Mouse (Mus musculus) cerebellum, adult 9-10 months (tissue): ENCODE measurements around the gene Rnf34.
A peak's percentile ranks its signal among the peaks of the same experiment; 100 is the strongest.

Experiments used
- DNase-seq: peaks from one replicate; pipeline ENCODE4 v3.0.0; 2022

Gene Rnf34

DNA sequence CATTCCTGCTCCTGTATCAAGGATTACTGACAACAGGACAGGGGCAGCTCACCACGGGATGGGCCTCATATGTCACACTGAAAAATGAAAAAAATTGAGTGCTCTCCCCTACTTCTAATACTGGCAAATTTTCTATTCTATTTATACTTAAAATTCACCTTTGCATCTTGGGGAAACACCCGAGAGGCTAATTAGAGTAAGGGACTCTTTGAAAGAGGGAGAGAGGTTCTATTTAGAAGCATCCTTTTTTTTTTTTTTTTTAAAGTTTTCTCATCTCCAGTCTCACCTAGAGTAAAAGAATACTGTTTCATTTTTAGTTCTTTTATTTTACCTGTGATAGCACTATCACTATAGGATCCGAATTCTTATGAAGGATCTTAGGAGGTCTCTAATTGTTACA is 24.5 kb downstream of the Rnf34 start:
- DNase-seq = no peak

DNA sequence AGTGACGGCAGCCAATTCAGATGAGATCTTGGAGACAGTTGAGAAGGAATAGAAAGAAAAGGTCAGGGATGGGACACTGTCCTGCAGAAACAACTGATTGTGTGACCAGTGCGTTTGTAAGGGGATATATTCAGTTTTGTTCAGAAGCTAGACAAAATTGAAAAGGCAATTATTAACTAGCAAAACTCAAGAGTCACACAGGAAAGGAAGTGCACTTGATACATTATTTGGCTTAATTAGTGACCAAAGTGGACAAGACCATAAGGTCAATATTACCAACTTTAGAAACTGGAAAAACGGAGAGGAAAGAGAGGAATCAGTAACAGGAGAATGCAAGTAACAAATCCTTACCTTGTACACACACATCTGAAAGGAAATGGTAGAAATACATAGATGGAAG is 26.8 kb downstream of the Rnf34 start:
- no peak for DNase-seq

DNA sequence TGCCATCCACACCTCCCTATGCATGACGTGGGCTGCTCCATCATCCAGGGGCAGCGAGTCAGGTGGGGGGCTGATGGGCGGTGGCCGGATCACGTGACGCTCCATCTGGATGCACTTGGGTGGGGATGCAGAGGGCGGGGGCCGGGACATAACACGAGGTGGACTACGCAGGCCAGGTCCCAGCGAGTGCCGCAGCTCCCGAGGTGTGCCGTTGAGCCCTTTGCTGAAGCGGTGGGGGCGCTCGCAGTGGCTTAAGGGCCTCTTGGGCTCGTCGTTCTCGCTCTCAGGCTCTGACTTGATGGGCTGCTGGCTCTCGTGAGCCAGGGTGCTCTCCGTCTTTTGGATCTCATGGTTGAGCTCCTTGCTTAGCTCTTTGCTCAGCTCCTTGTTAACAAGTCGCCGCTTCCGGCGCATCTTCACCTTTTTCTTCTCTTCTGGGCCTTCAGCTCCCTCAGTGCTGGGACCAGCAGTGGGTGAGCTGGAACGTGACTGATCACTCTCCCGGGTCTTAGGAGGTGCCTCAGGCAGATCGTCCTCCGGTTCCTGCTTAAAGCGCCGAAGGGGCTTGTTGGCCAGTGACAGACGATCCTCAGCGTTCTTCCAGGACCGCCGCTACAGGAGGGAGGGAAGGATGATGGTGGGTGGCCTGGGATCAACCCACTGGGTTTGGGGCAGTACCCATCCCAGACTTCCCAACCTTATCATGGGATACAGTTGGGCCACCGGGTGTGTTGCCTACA is 30.6 kb downstream of the Rnf34 start:
- DNase-seq = no peak

DNA sequence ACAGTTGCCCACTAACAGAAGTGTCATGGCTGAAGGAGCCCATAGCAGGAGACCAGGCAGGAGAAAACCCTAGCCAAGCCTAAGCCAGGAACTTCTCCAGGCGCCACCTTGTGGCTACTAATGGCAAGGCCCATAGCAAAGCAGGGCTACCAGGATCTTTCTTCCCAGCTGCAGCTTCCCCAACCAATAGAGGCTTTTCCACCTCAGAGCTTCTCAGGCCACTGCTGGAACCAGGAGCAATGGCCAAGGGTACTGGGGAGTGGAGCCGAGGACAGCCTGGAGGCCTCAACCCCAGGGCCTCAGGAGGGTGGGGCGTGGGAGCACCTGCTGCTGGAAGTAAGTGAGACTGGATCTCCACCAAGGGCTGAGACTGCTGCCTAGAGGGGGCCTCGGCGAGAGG is 31.5 kb downstream of the Rnf34 start:
- DNase-seq = peak; percentile 78

DNA sequence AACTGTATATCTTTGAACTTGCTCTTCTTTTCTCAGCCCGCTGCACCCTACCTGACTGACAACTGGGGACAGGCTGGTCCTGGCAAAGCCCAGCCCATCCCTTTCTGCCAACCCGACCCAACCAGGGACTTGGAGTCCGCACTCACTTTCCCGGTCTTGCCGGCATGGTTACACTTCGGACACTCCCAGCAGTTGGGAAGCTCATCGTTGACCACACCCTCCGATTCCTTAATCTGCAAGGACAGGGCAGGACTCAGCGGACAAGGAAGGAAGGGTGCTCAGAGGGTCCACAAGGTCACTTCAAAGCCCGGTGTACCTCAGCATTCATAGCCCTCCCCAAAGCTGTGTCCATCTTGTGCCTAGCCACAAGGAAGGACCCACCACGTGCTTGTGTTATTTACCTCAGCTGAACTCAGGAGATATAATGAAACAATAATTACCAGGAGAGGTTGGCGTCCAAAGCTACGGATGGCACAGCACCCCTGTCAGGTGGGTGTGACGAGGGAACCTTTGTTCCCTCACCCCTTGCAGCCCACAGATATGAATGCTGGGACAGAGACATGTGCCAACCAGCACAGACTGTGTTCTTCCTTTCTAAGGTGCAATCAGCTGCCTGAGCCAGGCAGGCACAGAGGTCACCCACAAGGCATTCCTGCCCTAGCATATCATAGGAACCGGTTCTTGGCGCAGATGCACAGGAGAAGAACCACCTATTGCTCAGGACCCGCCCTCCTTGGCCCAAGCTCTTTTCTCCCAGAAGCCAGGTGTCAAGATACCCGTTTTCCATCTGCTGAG is 32.6 kb downstream of the Rnf34 start:
- DNase-seq = peak; percentile 74

DNA sequence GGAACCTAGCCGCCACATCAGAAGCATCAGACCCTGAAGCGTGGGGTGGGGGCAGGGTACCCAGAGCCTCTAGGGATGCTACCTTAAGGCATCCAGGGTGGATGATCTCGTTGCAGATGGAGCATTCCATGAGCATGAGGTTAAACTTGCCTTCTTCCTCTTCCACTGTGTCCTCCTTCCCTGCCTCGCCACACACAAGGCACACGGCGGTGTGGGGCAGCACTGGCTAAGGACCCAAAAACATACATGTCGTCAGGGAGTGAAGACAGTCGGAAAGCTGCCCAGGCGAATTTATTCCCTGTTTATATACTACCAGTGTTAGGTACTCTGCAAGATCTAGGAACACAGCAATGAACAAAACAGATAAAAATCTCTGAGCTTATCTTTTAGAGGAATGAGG is 33.4 kb downstream of the Rnf34 start:
- DNase-seq = no peak

DNA sequence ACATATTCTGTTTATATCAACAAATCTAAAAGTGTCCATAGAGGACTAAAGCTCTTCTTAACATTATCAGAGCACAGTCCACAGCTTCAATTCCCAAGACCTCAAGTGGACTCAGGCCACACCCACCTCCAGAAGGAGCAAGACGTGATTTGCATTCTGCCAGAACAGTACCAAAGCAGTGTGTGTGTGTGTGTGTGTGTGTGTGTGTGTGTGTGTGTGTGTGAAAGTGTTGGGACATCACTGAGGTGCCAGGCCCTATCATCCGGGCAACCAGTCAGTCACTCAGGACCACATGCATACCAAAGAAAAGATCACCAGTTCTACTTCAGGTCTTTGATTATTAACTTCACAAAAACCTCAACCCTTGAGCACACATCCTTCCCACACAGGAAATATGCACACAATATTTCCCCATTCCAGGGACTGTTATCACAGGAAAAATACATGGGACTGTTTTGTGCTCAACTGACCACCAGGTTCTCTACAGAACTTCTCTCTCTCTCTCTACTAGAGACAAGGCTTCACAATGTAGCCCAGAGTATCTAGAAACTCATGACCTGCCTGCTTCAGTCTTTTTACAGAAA is 33.9 kb downstream of the Rnf34 start:
- no peak for DNase-seq

DNA sequence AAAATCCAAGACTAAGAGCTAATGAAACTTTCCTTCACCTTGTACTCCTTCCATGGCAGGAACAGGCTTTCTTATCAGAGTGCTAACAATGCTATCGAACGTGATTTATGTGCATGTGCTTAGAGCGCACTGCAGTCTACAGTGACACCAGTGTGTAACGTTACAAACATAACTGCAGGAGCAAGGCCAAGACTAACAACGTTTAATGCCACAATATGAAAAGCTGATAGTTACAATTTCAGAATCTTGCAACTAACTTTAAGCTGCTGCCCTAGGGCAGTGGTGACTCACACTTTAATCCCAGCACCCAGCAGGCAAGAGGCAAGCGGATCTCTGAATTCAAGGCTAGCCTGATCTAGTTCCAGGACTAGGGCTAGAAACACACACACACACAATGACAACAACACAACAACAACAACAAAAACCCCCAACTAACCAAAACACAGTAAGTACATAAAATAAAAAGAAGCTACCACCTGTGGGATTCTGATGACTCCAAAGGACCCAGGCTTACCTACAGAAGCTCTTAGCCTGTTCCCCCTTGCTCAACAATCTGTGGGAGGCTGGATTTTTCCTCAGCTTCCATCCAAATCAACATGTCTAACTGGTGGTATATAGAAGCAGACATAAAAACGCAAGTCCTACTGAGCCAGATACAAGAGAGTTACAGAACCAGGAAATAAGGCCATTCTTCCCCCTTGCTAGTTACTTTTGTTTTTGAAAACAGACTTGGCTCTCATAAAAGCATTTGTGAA is 34.9 kb downstream of the Rnf34 start:
- no peak for DNase-seq

DNA sequence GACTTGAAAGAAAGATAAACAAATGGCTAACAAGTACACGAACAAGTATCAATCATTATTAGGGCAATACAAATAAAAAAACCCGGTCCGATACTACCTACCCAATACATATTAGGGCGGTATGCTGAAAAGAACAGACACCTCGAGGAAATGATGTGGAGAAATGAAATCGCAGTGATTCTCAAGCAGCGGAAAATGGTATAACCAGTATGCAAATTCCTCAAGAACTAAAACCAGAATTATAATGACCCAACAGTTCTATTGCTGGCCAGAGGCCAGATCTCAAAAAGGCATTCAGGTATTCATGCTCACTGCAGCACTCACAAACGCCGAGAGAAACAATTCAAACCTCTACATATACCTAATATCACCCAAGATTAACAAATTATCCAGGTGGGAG is 37.2 kb downstream of the Rnf34 start:
- no peak for DNase-seq

DNA sequence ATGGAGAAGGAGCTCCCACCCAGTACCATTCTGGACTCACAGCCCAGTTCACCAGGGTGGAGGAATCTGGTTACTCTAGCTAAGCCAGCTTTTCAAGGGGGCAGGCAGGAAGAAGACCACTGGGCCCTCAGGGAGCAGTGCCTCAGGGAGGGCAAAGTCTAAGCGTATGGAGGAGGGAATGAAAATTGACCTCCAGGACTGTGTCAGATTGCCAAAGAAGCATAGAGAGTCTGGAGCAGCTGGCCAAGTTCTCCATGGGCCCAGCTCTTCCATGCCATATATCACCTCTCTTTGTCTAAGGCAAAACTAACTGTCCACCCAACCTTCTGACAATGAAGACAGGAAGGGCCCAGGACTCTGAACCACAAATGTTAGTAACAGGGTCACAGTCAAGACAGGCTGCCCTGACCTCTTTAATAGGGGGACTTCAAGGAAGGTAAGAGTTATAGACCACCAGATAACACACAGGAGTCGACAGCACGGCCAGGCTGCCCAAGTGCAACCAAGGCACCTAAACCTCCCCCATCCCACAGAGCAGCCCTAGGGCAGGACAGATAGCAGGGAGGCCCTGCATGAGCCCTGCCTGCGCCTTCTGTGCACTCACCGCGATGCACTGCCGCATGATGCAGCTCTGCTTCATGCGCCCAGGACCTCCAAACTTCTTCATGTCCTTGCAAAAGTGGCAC is 38.2 kb downstream of the Rnf34 start:
- DNase-seq = no peak

DNA sequence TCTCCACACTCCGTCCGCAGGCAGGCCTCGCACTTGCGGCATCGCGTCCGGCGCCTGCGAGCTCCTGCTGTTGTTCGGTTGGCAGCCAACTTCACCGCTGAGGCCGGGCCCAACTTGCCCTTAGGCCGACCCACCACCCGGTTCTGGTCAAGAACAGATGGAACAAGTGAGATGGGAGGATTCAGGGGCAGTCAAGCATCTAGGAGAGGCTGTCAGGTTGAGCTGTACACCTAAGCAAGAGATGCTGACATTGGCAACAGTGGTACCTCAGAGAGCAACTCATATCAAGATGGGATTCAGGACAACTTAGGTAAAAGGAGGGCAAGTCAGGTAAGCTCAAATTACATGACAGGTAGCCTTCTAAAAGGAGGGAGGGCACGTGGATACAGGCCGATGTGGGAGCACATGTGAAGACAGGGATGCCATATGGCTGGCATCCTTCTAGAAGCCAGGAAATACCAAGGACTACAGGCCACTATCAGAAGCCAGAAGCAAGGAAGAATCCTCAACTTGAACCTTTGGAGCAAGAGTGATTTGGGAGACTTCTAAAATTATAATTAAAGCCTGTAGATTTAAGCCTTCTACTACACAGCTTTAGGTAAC is 38.9 kb downstream of the Rnf34 start:
- DNase-seq = peak; percentile 61

DNA sequence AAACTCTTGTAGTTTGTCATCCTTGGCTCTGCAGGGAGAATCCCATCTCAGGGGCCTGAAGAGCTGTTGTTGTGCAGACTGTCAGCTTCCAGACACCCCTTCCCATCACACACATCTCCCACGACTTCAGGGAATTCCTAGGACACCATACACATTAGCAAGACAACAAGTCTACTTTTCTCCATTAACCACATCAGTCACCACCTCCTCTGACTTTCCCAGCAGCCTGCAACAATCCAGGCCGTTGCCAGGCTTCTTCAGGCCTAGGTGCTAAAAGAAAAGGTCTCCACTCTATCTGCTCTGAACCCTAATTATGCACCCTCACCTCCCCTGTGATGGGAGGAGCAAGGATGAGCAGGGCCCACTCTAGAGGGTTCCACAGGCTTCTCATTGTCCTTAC is 40.5 kb downstream of the Rnf34 start:
- DNase-seq = no peak

DNA sequence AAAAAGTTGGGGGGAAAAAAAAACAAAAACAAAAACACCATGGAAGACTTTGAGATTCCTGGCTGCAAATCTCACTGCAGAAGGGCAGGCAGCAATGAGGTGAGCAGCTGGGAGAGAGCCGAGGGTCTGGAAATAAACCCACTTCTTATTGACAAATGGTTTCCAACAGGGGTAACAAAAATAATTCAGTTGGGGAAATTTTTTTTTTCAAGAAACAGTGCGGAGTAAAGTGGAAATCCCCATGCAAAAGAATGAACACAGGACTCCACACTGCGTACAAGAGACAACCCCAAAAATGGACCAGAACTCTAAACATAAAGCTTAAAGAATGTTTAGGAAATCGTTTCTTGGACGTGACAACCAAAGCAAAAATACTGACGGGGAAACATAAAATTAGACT is 43.4 kb downstream of the Rnf34 start:
- DNase-seq = no peak

DNA sequence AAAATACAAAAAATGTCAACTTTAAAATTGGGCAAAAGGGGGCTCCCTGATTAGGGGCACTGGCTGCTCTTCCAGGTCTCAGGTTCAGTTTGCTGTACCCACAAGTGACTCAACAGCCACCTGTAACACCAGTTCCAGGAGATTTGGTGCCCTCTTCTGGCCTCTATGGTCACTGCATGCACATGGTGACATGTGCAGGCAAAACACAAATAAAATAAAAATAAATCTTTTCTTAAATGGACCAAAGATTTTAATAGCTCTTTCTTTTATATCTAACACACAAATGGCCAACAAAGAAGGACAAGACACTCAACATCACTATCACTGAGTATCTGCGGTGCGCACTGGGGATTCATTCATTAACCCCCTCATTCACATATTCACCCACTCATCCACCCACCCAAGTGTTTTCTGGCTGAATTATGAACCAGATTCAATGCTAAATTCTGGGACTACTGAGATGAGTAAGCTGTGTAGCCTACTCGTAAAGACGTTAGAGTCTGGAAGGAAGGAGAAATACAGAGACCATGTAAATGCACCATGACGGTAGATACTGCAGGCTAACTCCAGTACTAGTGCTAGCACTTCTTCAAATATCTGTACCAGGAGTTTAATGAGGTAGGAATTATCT is 44.3 kb downstream of the Rnf34 start:
- DNase-seq = peak; percentile 75

DNA sequence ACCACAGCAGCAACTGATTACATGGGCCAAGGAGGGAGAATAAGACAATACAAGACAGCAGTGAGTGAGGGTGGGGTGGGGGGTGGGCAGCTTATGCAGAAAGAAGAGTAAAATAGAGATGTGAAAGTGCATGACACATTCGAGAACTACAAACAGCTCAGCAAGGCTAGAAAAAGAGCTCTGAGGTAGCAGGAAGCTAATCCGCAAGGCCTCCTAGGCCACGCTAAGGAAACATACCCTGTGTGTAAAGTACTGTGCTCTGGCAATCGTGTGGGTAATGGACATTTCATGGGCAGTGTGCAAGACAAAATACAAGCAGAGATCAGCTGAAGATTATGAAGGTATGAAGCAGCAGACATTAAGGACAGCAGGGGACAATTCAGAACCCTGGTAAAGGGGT is 45.0 kb downstream of the Rnf34 start:
- no peak for DNase-seq

DNA sequence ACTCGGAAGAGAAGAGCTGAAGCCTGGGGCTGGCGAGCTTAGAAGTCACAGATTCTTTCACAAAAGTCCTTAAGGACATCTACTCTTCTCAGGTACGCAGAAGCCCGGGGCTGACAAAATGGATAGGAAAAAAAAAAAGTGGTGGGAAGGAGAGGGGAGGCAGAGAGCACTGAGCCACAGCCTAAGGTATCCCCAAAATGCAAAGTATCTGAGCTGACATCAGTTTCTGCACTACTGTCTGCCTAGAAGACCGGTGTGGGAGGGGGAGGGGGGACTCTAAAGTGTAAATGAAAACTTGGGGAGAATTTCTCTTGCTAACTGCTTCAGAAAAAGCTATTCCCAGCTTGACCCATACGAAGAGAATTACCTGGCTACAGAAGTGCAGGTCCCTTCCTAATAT is 48.3 kb downstream of the Rnf34 start:
- no peak for DNase-seq

DNA sequence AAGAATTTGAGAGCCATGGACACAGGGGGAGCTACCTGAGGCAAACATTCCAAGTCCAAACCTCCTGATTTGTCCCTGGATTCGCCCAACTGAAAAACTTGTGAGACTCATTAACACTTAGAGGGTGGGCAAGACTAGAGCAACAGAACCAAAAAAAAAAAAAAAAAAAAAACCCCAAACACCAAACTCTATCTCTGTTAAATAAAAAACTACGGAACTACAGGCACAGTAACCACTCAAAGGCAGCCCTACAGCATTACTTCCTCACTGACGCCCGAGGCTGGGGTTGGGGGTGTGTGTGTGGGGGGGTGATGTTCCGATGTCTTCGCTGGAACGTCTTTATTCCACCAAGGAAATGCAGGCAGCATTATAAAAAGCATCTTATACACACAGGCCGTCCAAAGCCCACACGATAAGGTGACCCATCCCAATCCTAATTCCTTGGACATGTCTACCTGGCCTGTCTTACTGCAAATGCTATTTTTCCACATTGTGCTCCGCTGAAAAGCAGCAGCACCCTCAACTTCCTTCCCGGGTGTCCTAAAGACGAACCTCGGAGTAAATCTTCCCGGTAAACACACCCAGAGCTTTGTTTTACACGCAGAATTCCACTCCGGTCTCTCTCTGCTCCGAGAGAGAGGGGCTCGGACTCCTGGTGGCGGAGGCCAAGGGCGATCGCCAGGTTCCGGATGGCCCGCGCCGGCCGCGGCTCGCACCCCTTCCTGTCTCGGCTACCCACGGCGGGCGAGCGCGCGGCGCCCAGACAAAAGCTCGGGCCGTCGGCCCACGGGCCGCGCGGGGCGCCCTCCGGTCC is 49.3 kb downstream of the Rnf34 start:
- no peak for DNase-seq

DNA sequence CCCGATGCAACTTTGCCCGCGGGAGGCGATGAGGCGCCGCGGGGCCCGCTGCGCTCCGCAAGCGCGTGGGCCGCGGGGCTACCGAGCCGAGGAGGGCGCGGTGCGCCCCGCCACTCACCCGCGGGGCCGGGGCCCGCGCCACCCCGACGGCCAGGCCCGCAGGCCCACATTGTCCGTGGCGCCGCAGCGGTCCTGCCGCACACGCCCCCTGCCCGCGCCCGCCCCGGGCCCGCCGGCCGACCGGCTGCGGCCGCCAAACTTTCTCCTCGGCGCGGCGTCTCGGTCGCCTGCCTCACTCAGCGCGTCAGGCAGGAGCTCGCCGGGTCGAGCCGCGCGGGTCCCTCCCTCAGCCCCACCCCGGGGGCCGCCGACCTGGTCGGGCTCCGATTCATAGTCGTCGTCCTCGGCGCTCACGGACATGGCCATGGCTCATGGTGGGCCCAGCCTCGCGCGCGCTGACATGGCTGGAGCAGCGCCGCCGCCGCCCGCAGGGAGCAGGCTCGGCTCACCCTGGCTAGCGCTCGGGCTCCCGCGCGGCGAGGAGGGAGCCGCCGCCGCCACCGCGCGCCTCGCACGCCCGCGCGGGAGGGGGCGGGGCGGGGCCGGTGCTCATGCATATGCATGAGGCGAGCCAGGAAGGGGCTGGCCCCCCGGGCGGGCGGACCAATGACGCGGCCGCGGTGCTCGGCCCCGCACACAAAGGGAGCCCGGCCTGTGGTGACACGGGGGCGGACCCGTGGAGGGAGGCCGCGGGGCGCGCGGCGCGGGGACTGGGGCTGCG is 50.1 kb downstream of the Rnf34 start:
- DNase-seq = peak; percentile 89

DNA sequence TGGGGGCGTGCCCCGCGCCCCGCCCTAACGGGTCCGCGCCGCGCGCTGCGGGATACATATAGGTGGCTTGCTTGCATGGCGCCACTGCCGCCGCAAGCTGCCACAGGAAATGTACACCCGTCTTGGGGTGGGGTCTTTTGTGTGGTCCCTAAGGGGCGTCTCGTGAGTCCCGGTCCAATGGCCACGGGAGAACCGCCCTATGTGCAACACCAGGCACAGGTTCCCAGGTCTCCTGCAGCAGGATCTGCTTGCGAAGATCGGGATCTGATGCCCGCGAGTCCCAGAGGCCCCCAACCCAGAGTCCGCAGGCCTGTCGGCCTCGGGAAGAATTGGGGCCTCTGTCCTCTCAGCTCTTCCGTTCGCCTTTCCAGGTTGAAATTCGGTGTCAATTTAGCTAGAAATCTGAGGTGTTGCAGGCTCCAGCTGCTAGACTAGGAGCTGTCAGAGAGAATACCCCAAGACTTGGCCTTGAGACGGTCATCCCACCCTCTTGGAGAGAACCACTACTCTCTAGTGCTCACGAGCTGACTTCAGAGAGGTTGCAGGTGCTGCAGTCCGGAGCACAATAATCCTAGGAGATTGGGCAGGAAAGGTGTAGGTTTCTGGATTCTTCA is 50.8 kb downstream of the Rnf34 start:
- DNase-seq = no peak

DNA sequence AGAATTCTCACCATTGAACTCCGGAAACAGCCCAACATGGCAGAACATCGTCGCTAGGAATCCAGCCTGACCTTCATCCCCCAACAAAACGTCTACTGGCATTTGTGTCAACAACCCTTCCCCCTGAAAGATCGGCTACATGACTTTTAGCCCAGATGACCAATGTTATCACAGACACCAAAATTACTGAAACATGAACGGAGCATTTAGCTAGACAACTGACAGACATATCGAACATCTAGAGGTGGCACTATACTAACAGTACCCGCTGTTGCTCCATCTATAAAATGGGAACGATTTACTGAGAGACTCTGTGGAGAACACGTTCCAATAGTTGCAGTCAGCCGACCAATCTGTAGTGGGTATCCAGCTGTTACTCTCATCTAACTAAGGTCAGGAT is 51.3 kb downstream of the Rnf34 start:
- no peak for DNase-seq
